Mouse (Mus musculus) forebrain, embryonic 14.5 days (tissue): ENCODE data around the gene Hist1h2be. TPM values are rescaled to one million over a fixed set of nuclear protein-coding genes. Genes with fewer than 3 reads are reported as not detected.

Experiments
- ATAC-seq: fragments of 200-750 bp; cut with Nextera tagmentation; 2 replicates; pipeline ENCODE4 v1.8.0; 2017; ENCODE audit warnings: mild to moderate bottlenecking, moderate library complexity
- DNase-seq: peaks from one replicate; pipeline ENCODE4 v3.0.0-alpha.2; 2015; ENCODE audit warnings: low spot score
- H3K27ac ChIP-seq: fragments of 300-500 bp; sonication (generic); 2 replicates; pipeline ENCODE4 v1.5.1; 2014; ENCODE audit warnings: low read depth, mild to moderate bottlenecking, control low read depth, low read length, moderate library complexity
- H3K27me3 ChIP-seq: fragments of 300-500 bp; sonication (generic); replicated peaks from 2 replicates; pipeline ENCODE4 v1.6.1; 2014; ENCODE audit warnings: low read length, control low read depth, mixed read lengths; ENCODE audit not compliant: control insufficient read depth, insufficient read depth
- H3K36me3 ChIP-seq: fragments of 300-500 bp; sonication (generic); 2 replicates; pipeline ENCODE4 v1.6.1; 2014; ENCODE audit warnings: low read length, control low read depth; ENCODE audit not compliant: control insufficient read depth, insufficient read depth
- H3K4me1 ChIP-seq: fragments of 300-500 bp; sonication (generic); 2 replicates; pipeline ENCODE4 v1.6.1; 2014; ENCODE audit warnings: antibody characterized with exemption, low read length, control low read depth; ENCODE audit not compliant: control insufficient read depth, insufficient read depth
- H3K4me2 ChIP-seq: fragments of 300-500 bp; sonication (generic); 2 replicates; pipeline ENCODE4 v1.6.1; 2014; ENCODE audit warnings: mild to moderate bottlenecking, control low read depth, low read length
- H3K4me3 ChIP-seq: fragments of 300-500 bp; sonication (generic); 2 replicates; pipeline ENCODE4 v1.5.1; 2014; ENCODE audit warnings: low read depth, low read length, control low read depth
- H3K9ac ChIP-seq: fragments of 300-500 bp; sonication (generic); 2 replicates; pipeline ENCODE4 v1.6.1; 2014; ENCODE audit warnings: mild to moderate bottlenecking, low read length, control low read depth, moderate library complexity
- H3K9me3 ChIP-seq: fragments of 300-500 bp; sonication (generic); replicated peaks from 2 replicates; pipeline ENCODE4 v1.6.1; 2016; ENCODE audit warnings: low read length, control low read depth, mixed read lengths; ENCODE audit not compliant: control insufficient read depth
- WGBS: fragments of 180-500 bp; shearing (Covaris S2); extraction: QIAGEN DNeasy Blood & Tissue Kit; methylation state at CpG from one replicate; pipeline ENCODE4 v1.1.7; 2014; 5-methylcytosine and 5-hydroxymethylcytosine counted together
- polyA plus RNA-seq: library from polyadenylated mRNA; unstranded; fragments of >200 nt; fragmentation: Nextera tagmentation; extraction: Ambion mirVana; gene quantifications from 2 replicates; pipeline ENCODE4 v1.2.1, GENCODE M21; 2014

Hist1h2be gene
- polyA plus RNA-seq, 1 experiment from 2014 or later, result 1.2 TPM

DNA sequence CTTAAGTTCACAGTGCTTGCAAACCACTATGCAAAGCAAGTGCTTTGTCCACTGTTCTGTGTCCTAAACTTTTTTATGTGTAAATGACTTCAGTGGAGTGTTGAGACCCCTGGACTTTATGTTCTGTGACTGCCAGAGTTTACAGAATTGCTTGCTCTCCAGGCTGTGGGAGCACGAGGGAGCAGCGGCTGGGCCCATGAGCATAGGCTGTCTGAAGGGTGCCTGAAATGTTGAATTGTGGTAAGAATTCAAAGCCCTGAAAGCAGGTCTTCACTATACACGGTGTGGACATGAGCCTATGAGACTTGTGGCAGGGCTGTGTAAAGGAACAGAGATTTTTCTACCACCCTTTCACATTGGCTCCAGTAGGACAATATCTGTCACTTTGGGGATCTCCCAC, 9.3 kb downstream of the Hist1h2be start:
- Histone ChIP-seq H3K4me2 (no peak overlapping the region), H3K4me3 (no peak overlapping the region), H3K9me3 (no peaks in the 10 kb centered on the region), H3K36me3 (no peaks in the 10 kb centered on the region), H3K27me3 (no peaks in the 10 kb centered on the region), H3K9ac (no peak overlapping the region), H3K27ac (no peak overlapping the region), H3K4me1 (no peaks in the 10 kb centered on the region)
- DNase-seq (no peak), ATAC-seq (no peak)
- 91% methylated on average over 3 of the region's 3 CpGs for WGBS

DNA sequence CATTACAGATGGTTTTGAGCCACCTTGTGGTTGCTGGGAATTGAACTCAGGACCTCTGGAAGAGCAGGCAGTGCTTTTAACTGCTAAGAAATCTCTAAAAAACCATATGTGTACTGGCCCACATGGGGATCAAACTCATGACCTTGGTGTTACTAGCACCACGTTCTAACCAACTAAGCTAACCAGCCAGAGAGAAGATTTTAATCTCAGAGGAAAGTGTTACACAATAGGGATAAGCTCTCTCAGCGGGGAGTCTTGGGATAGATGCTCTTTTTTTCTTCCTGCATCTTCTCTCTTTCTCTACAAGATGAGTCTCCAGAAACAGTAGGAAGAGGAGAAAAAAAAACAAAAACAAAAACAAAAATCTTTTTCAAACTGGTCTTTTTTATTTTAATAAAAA, 10.5 kb downstream of the Hist1h2be start:
- Histone ChIP-seq H3K36me3 (no peaks in the 10 kb centered on the region), H3K4me1 (no peaks in the 10 kb centered on the region), H3K27ac (no peak overlapping the region), H3K9me3 (no peaks in the 10 kb centered on the region), H3K4me2 (no peak overlapping the region), H3K27me3 (no peaks in the 10 kb centered on the region), H3K9ac (no peak overlapping the region), H3K4me3 (no peak overlapping the region)
- ATAC-seq (no peak), DNase-seq (no peak)
- WGBS, result 77% methylated on average over 2 of the region's 2 CpGs

DNA sequence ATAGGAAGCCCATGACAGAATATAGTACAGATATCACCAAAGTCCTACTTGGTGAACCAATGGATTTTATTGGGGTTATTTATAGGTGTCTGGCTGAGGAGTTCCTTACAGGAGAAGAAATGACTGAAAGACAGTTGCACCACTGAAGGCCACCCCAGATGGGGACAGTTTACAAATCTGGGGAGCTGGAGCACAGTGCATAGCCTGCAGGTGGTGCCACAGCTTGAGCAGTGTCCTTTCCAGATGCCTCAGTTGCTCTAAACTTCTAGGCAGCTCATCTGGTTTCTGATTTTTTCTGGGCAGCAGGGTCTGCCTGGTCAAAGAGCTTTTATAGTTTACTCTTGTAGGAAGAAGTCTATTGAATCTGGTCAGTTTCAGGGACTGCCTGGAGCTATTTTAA, 11.1 kb downstream of the Hist1h2be start:
- Histone ChIP-seq H3K27ac (no peak overlapping the region), H3K9ac (no peak overlapping the region), H3K4me3 (no peak overlapping the region), H3K36me3 (no peaks in the 10 kb centered on the region), H3K4me2 (no peak overlapping the region), H3K9me3 (no peaks in the 10 kb centered on the region), H3K27me3 (no peaks in the 10 kb centered on the region), H3K4me1 (no peaks in the 10 kb centered on the region)
- ATAC-seq (no peak), DNase-seq (no peak)

DNA sequence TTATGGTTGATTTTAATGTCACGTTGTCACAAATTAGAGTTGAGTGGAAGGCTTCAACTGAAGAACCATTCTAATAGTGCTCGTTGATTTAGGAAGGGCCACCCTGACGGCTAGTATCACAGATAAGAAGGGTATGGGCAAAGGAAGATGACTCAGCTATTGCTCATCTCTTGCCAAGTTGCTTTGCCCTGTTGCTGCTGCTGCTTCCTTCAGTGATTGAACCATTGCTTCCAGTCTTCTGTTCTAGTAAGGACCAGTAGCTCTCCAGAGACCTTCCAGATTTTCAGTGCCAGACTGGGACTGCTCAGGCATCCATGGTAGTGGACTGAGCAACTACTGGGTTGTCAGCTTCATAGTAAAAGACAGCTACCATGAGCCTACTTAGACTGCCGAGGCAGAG, 11.7 kb downstream of the Hist1h2be start:
- H3K4me1 ChIP-seq, result no peaks in the 10 kb centered on the region
- 88% methylated on average over 4 of the region's 4 CpGs for WGBS
- H3K9ac ChIP-seq, result no peak overlapping the region
- H3K27me3 ChIP-seq, result no peaks in the 10 kb centered on the region
- H3K36me3 ChIP-seq, result no peaks in the 10 kb centered on the region
- H3K4me2 ChIP-seq, result no peak overlapping the region
- H3K9me3 ChIP-seq, result no peaks in the 10 kb centered on the region
- no peak overlapping the region for H3K27ac ChIP-seq
- DNase-seq, result no peak
- no peak overlapping the region for H3K4me3 ChIP-seq
- ATAC-seq, result no peak

DNA sequence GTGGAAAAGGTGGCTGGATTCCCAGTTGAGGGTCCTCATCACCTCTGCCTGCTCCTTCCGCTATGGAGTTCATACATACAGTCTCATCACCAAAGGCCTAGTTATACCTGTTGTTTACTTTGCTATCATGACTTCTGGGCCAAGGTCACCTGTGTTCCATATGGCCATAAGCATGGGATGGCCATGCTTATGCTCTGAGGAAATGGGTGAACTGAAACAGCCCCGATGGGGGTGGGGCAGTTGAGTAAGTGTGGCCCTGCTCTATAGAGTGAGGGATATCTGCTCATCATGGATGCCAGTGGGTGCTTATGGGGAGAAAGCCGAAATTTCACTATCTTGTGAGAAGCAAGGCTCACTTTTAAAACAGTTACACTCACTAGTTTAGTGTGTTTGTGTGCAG, 15.9 kb downstream of the Hist1h2be start:
- WGBS, result 88% methylated on average over 3 of the region's 3 CpGs
- Histone ChIP-seq H3K4me3 (no peak overlapping the region), H3K4me2 (no peak overlapping the region), H3K9ac (no peak overlapping the region), H3K36me3 (no peaks in the 10 kb centered on the region), H3K27ac (no peak overlapping the region), H3K4me1 (no peaks in the 10 kb centered on the region), H3K9me3 (no peaks in the 10 kb centered on the region), H3K27me3 (no peaks in the 10 kb centered on the region)
- no peak for ATAC-seq
- no peak for DNase-seq

DNA sequence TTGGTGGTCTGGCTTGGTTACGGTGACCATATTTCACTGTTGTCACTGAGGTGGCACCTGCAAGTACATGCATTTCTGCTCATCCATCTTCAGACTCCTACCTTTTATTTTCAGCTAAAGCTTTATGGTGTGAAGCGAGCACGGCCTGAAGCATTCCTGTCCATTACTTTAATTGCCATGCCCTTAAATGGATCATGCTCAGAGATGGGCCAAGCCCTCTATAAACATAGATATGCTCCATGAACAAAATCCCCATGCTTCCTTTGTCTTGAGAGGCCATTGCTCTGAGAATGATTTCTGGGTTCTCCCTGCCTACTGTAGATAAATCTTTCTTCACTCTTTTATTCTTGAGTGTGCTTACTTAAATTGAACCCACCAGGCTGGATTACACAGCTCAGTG, 16.5 kb downstream of the Hist1h2be start:
- Histone ChIP-seq H3K27ac (no peak overlapping the region), H3K9me3 (no peaks in the 10 kb centered on the region), H3K4me2 (no peak overlapping the region), H3K9ac (no peak overlapping the region), H3K27me3 (no peaks in the 10 kb centered on the region), H3K4me3 (no peak overlapping the region), H3K4me1 (no peaks in the 10 kb centered on the region), H3K36me3 (no peaks in the 10 kb centered on the region)
- DNase-seq, result no peak
- 97% methylated on average over 3 of the region's 3 CpGs for WGBS
- ATAC-seq, result no peak

DNA sequence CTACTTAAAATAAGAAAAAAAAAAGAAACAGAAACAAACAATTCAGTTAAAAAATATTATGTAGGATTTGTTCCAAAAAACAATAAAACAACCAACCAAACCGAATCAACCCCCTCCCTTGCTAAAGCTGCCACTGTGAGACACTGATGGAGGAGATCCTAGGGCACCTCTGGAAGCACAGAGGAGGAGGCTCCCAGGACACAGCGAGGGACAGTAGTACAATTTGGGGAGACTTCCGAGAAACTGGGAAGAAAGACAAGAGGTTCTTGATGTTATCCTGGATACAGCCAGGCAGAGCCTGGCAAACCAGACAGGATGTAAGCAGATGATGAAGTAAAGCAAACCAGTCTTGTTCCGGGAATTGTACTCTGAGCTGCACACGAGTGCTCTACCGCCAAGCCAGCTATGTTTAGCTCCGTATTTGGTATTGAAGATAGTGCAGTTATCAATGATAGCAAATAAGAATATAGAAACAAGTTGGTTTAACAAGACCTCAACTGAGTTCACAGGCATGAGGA, 17.7 kb downstream of the Hist1h2be start:
- DNase-seq (no peak), ATAC-seq (no peak)
- Histone ChIP-seq H3K9me3 (no peaks in the 10 kb centered on the region), H3K27me3 (no peaks in the 10 kb centered on the region), H3K36me3 (no peaks in the 10 kb centered on the region), H3K4me1 (no peaks in the 10 kb centered on the region), H3K4me3 (no peak overlapping the region), H3K9ac (no peak overlapping the region), H3K4me2 (no peak overlapping the region), H3K27ac (no peak overlapping the region)
- WGBS, result 90% methylated on average over 7 of the region's 7 CpGs

DNA sequence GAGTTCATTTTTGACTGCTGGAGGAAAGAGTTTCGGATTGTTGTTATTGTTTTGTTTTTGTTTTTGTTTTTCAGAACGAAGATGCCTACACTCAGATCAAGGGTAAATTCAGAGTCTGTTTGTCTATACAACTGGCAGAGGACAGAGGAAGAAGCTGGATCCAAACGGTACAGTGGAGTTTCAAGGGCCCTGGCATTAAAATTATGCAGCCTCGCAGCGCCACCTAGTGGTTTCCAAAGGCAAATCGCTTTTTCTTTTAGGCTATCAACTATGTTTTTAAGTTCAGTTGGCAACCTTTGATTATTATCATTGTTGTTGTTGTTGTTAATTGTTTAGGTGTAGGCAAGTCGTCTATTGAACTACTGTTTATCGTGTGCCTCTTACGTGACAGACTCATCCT, 23.0 kb downstream of the Hist1h2be start:
- no peak overlapping the region for H3K27ac ChIP-seq
- H3K9ac ChIP-seq, result no peak overlapping the region
- no peaks in the 10 kb centered on the region for H3K27me3 ChIP-seq
- H3K4me3 ChIP-seq, result no peak overlapping the region
- H3K36me3 ChIP-seq, result no peaks in the 10 kb centered on the region
- ATAC-seq (peak; percentile 61; the same call in 1 of the 2 replicates), DNase-seq (peak; percentile 88)
- WGBS, result 7% methylated on average over 9 of the region's 9 CpGs
- H3K4me2 ChIP-seq, result no peak overlapping the region
- H3K4me1 ChIP-seq, result no peaks in the 10 kb centered on the region
- H3K9me3 ChIP-seq, result no peaks in the 10 kb centered on the region

DNA sequence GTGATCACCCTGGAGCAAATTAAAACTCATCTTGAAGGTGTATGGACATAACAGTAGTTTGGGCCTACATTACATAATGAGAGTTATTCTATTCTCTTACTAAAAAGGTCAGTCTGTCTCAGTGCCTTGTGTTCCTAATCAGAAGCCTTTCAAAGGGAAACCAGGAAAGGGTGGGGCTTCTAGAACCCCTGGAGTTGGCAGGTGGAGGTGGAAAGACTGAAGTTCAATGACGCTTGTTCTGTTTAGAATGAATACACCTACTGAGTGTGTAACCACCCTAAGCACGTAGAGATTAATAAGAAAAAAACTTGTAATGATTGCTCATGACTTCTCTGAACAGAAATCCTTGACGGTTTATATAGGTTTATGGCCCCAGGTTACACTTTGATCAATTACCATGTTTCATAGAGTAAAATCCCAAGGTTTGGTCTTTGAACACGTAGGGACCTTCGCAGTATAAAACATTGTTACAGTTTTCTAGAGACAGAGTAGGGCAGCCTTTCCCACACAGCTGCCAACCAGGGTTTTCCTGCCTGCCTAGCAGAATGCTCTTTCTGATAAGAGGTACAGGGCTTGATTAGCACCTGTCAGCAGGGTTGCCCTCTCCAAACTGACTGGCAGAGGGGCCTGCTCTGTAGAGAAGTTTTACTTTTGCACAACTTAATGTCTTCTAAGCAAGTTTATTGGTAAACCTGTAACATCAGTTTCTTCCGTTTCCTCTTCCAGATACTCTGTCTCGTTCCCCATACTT, 25.1 kb downstream of the Hist1h2be start:
- WGBS, result 84% methylated on average over 7 of the region's 7 CpGs
- Histone ChIP-seq H3K27me3 (no peaks in the 10 kb centered on the region), H3K27ac (no peak overlapping the region), H3K4me1 (no peaks in the 10 kb centered on the region), H3K9ac (no peak overlapping the region), H3K4me2 (no peak overlapping the region), H3K36me3 (no peaks in the 10 kb centered on the region), H3K9me3 (no peaks in the 10 kb centered on the region), H3K4me3 (no peak overlapping the region)
- DNase-seq, result no peak
- ATAC-seq, result no peak
